Mouse (Mus musculus) kidney, embryonic 14.5 days (tissue): ENCODE results near the gene Klhl21. TPM values are rescaled to one million over a fixed set of nuclear protein-coding genes. Genes with fewer than 3 reads are reported as not detected.

ENCODE experiments used
- ATAC-seq: fragments of 200-750 bp; cut with Nextera tagmentation; 2 replicates; pipeline ENCODE4 v1.8.0; 2017; ENCODE audit warnings: moderate number of reproducible peaks, mild to moderate bottlenecking, moderate TSS enrichment, moderate library complexity; ENCODE audit not compliant: low FRiP score, low TSS enrichment
- H3K27ac ChIP-seq: fragments of 300-500 bp; sonication (generic); 2 replicates; pipeline ENCODE4 v1.5.1; 2014; ENCODE audit warnings: low read depth, mild to moderate bottlenecking, low read length, moderate library complexity, mixed read lengths
- H3K27me3 ChIP-seq: fragments of 300-500 bp; sonication (generic); 2 replicates; pipeline ENCODE4 v1.6.1; 2014; ENCODE audit warnings: mild to moderate bottlenecking, low read length; ENCODE audit not compliant: control insufficient read depth, insufficient read depth
- H3K36me3 ChIP-seq: fragments of 300-500 bp; sonication (generic); 2 replicates; pipeline ENCODE4 v1.6.1; 2014; ENCODE audit warnings: low read length, mixed read lengths; ENCODE audit not compliant: control insufficient read depth, insufficient read depth
- H3K4me1 ChIP-seq: fragments of 300-500 bp; sonication (generic); 2 replicates; pipeline ENCODE4 v1.6.1; 2014; ENCODE audit warnings: low read length, mixed read lengths; ENCODE audit not compliant: control insufficient read depth, insufficient read depth
- H3K4me2 ChIP-seq: fragments of 300-500 bp; sonication (generic); replicated peaks from 2 replicates; pipeline ENCODE4 v1.6.1; 2014; ENCODE audit warnings: low read depth, mild to moderate bottlenecking, low read length
- H3K4me3 ChIP-seq: fragments of 300-500 bp; sonication (generic); 2 replicates; pipeline ENCODE4 v1.5.1; 2014; ENCODE audit warnings: mild to moderate bottlenecking, low read length
- H3K9ac ChIP-seq: fragments of 300-500 bp; sonication (generic); 2 replicates; pipeline ENCODE4 v1.6.1; 2014; ENCODE audit warnings: low read depth, mild to moderate bottlenecking, low read length, moderate library complexity
- H3K9me3 ChIP-seq: fragments of 300-500 bp; sonication (generic); 2 replicates; pipeline ENCODE4 v1.6.1; 2016; ENCODE audit warnings: low read length; ENCODE audit not compliant: control insufficient read depth
- WGBS: fragments of 180-500 bp; shearing (Covaris S2); extraction: QIAGEN DNeasy Blood & Tissue Kit; methylation state at CpG from one replicate; pipeline ENCODE4 v1.1.7; 2014; 5-methylcytosine and 5-hydroxymethylcytosine counted together
- polyA plus RNA-seq: library from polyadenylated mRNA; unstranded; fragments of >200 nt; fragmentation: Nextera tagmentation; extraction: Ambion mirVana; gene quantifications from 2 replicates; pipeline ENCODE4 v1.2.1, GENCODE M21; 2014

Gene Klhl21
- polyA plus RNA-seq, 1 experiment from 2014 or later = 7.4 TPM

GRCm38 (mm10) chr4:152038225-152038984 is 29.8 kb downstream of the Klhl21 start, which contains the start of gene Tas1r1:
Gene Tas1r1 (minus strand): TSS chr4:152038568.
- H3K36me3 ChIP-seq = peaks cover 24% of the 10 kb centered on the region
- peak; percentile 43; the same call in 1 of the 2 replicates for ATAC-seq
- H3K9me3 ChIP-seq = no peaks in the 10 kb centered on the region
- no peak within 1 kb of the TSS for H3K27ac ChIP-seq
- peak within 1 kb of the TSS; percentile 92 for H3K4me2 ChIP-seq
- H3K9ac ChIP-seq = peak within 1 kb of the TSS; percentile 93
- no peaks in the 10 kb centered on the region for H3K27me3 ChIP-seq
- 45% methylated on average over 10 of the region's 10 CpGs for WGBS
- H3K4me1 ChIP-seq = peaks cover 14% of the 10 kb centered on the region
- H3K4me3 ChIP-seq = peak within 1 kb of the TSS; percentile 100

- H3K27me3 ChIP-seq = no peaks in the 10 kb centered on the region
- peaks cover 14% of the 10 kb centered on the region for H3K4me1 ChIP-seq
- no peak within 1 kb of the TSS for H3K27ac ChIP-seq
- peak within 1 kb of the TSS; percentile 92 for H3K4me2 ChIP-seq
- H3K9ac ChIP-seq = peak within 1 kb of the TSS; percentile 93
- under 1% methylated on average over 76 of the region's 86 CpGs for WGBS
- H3K4me3 ChIP-seq = peak within 1 kb of the TSS; percentile 100
- peak; percentile 90 for ATAC-seq
- peaks cover 32% of the 10 kb centered on the region for H3K36me3 ChIP-seq
- no peaks in the 10 kb centered on the region for H3K9me3 ChIP-seq
These were observed 30.6 kb downstream of the Klhl21 start, which contains the start of gene Nol9 for GRCm38 (mm10) chr4:152038985-152039830. Gene Nol9 (plus strand): TSS chr4:152039321.

- Histone ChIP-seq H3K27me3 (no peaks in the 10 kb centered on the region), H3K4me2 (peak overlapping the region; percentile 92), H3K4me3 (peak overlapping the region; percentile 100), H3K36me3 (peaks cover 39% of the 10 kb centered on the region), H3K9me3 (no peaks in the 10 kb centered on the region), H3K4me1 (peaks cover 14% of the 10 kb centered on the region), H3K9ac (peak overlapping the region; percentile 93), H3K27ac (no peak overlapping the region)
- no peak for ATAC-seq
- 4% methylated on average over 25 of the region's 25 CpGs for WGBS
These were observed 31.3 kb downstream of the Klhl21 start for GRCm38 (mm10) chr4:152039831-152040310.

- Histone ChIP-seq H3K27ac (0 out of 2 replicates have a peak overlapping the region, but pooled peaks have one; percentile 7), H3K4me3 (no peak overlapping the region), H3K4me1 (peaks cover 14% of the 10 kb centered on the region), H3K4me2 (no peak overlapping the region; the same call in 1 of the 2 replicates), H3K9me3 (no peaks in the 10 kb centered on the region), H3K27me3 (no peaks in the 10 kb centered on the region), H3K36me3 (peaks cover 58% of the 10 kb centered on the region), H3K9ac (no peak overlapping the region)
- no peak for ATAC-seq
- 70% methylated on average over 22 of the region's 22 CpGs for WGBS
These were observed 33.5 kb downstream of the Klhl21 start for GRCm38 (mm10) chr4:152041924-152042641.

- WGBS = 82% methylated on average over 3 of the region's 3 CpGs
- Histone ChIP-seq H3K4me1 (peaks cover 14% of the 10 kb centered on the region), H3K4me2 (no peak overlapping the region), H3K27me3 (no peaks in the 10 kb centered on the region), H3K9me3 (no peaks in the 10 kb centered on the region), H3K27ac (no peak overlapping the region), H3K36me3 (peaks cover 69% of the 10 kb centered on the region), H3K4me3 (no peak overlapping the region), H3K9ac (no peak overlapping the region)
- ATAC-seq = no peak
These were observed 34.6 kb downstream of the Klhl21 start for GRCm38 (mm10) chr4:152043171-152043570.

- H3K36me3 ChIP-seq = peaks cover 80% of the 10 kb centered on the region
- ATAC-seq = no peak
- H3K9me3 ChIP-seq = no peaks in the 10 kb centered on the region
- H3K4me1 ChIP-seq = peaks cover 14% of the 10 kb centered on the region
- no peak overlapping the region for H3K4me3 ChIP-seq
- H3K27ac ChIP-seq = no peak overlapping the region
- H3K9ac ChIP-seq = no peak overlapping the region
- no peaks in the 10 kb centered on the region for H3K27me3 ChIP-seq
- H3K4me2 ChIP-seq = no peak overlapping the region
- WGBS = 61% methylated on average over 6 of the region's 6 CpGs
These were observed 36.0 kb downstream of the Klhl21 start for GRCm38 (mm10) chr4:152044609-152045008.

GRCm38 (mm10) chr4:152062390-152063110 is 53.9 kb downstream of the Klhl21 start:
- peaks cover 35% of the 10 kb centered on the region for H3K36me3 ChIP-seq
- 67% methylated on average over 9 of the region's 9 CpGs for WGBS

GRCm38 (mm10) chr4:152067280-152067679 is 58.7 kb downstream of the Klhl21 start:
- no peaks in the 10 kb centered on the region for H3K4me1 ChIP-seq
- no peak overlapping the region for H3K9ac ChIP-seq
- no peak overlapping the region for H3K27ac ChIP-seq
- H3K4me2 ChIP-seq = no peak overlapping the region
- no peaks in the 10 kb centered on the region for H3K36me3 ChIP-seq
- no peaks in the 10 kb centered on the region for H3K27me3 ChIP-seq
- H3K4me3 ChIP-seq = no peak overlapping the region
- H3K9me3 ChIP-seq = no peaks in the 10 kb centered on the region
- ATAC-seq = no peak

More at GRCm38 (mm10) chr4:152062390-152063110, 53.9 kb downstream of the Klhl21 start:
- Histone ChIP-seq H3K9me3 (no peaks in the 10 kb centered on the region), H3K27ac (no peak overlapping the region), H3K27me3 (no peaks in the 10 kb centered on the region), H3K4me1 (no peaks in the 10 kb centered on the region), H3K4me2 (no peak overlapping the region), H3K9ac (no peak overlapping the region), H3K4me3 (no peak overlapping the region)
- ATAC-seq = no peak
